Mouse (Mus musculus): ENCODE data around the gene Pdzk1. TPM values are rescaled to one million over a fixed set of nuclear protein-coding genes. Genes with fewer than 3 reads are reported as not detected.

The Pdzk1 gene
- polyA plus RNA-seq, 1 experiment from 2014 or later, result 0.16 TPM

GRCm38 (mm10) chr3:96868566-96868965 lies 39.5 kb downstream of the Pdzk1 start:
- no peaks in the 10 kb centered on the region for H3K4me1 ChIP-seq (ENCODE audit: control insufficient read depth, insufficient read depth, low read length)
- no peak overlapping the region for H3K4me3 ChIP-seq (replicated peaks; ENCODE audit: low read depth, low read length)
- WGBS, result 94% methylated on average over 8 of the region's 8 CpGs
- ATAC-seq (ENCODE audit: low FRiP score, low TSS enrichment) (no peak), DNase-seq (no peak)
- H3K36me3 ChIP-seq (ENCODE audit: control insufficient read depth, insufficient read depth, low read length), result peaks cover 57% of the 10 kb centered on the region
- H3K27ac ChIP-seq (replicated peaks; ENCODE audit: low read depth, low read length), result no peak overlapping the region
- no peaks in the 10 kb centered on the region for H3K27me3 ChIP-seq (ENCODE audit: control insufficient read depth, insufficient read depth, low read length)
- no peak overlapping the region for H3K4me2 ChIP-seq (ENCODE audit: low read length)
- no peak overlapping the region for H3K9ac ChIP-seq (replicated peaks; ENCODE audit: low read length)
- H3K9me3 ChIP-seq (ENCODE audit: control insufficient read depth, low read length), result no peaks in the 10 kb centered on the region

GRCm38 (mm10) chr3:96869091-96869490 lies 40.0 kb downstream of the Pdzk1 start:
- no peak for ATAC-seq (ENCODE audit: low FRiP score, low TSS enrichment)
- no peak for DNase-seq
- H3K4me2 ChIP-seq (ENCODE audit: low read length), result no peak overlapping the region
- no peak overlapping the region for H3K4me3 ChIP-seq (replicated peaks; ENCODE audit: low read depth, low read length)
- H3K9ac ChIP-seq (replicated peaks; ENCODE audit: low read length), result no peak overlapping the region
- H3K9me3 ChIP-seq (ENCODE audit: control insufficient read depth, low read length), result no peaks in the 10 kb centered on the region
- no peaks in the 10 kb centered on the region for H3K4me1 ChIP-seq (ENCODE audit: control insufficient read depth, insufficient read depth, low read length)
- WGBS, result 93% methylated on average over 7 of the region's 7 CpGs
- no peak overlapping the region for H3K27ac ChIP-seq (replicated peaks; ENCODE audit: low read depth, low read length)
- no peaks in the 10 kb centered on the region for H3K27me3 ChIP-seq (ENCODE audit: control insufficient read depth, insufficient read depth, low read length)
- H3K36me3 ChIP-seq (ENCODE audit: control insufficient read depth, insufficient read depth, low read length), result peaks cover 62% of the 10 kb centered on the region

GRCm38 (mm10) chr3:96870270-96870669 lies 41.2 kb downstream of the Pdzk1 start:
- peaks cover 72% of the 10 kb centered on the region for H3K36me3 ChIP-seq (ENCODE audit: control insufficient read depth, insufficient read depth, low read length)
- H3K4me2 ChIP-seq (ENCODE audit: low read length), result no peak overlapping the region
- ATAC-seq (ENCODE audit: low FRiP score, low TSS enrichment), result no peak

GRCm38 (mm10) chr3:96871070-96871469 lies 42.0 kb downstream of the Pdzk1 start:
- Histone ChIP-seq H3K27me3 (ENCODE audit: control insufficient read depth, insufficient read depth, low read length) (no peaks in the 10 kb centered on the region), H3K4me2 (ENCODE audit: low read length) (no peak overlapping the region), H3K4me3 (replicated peaks; ENCODE audit: low read depth, low read length) (no peak overlapping the region), H3K36me3 (ENCODE audit: control insufficient read depth, insufficient read depth, low read length) (peaks cover 77% of the 10 kb centered on the region), H3K9ac (replicated peaks; ENCODE audit: low read length) (no peak overlapping the region), H3K27ac (replicated peaks; ENCODE audit: low read depth, low read length) (no peak overlapping the region), H3K9me3 (ENCODE audit: control insufficient read depth, low read length) (no peaks in the 10 kb centered on the region), H3K4me1 (ENCODE audit: control insufficient read depth, insufficient read depth, low read length) (no peaks in the 10 kb centered on the region)
- no peak for ATAC-seq (ENCODE audit: low FRiP score, low TSS enrichment)
- DNase-seq, result no peak
- WGBS, result 92% methylated on average over 8 of the region's 8 CpGs

More at GRCm38 (mm10) chr3:96870270-96870669, 41.2 kb downstream of the Pdzk1 start:
- 95% methylated on average over 2 of the region's 2 CpGs for WGBS
- no peak for DNase-seq
- H3K9ac ChIP-seq (replicated peaks; ENCODE audit: low read length), result no peak overlapping the region
- no peak overlapping the region for H3K27ac ChIP-seq (replicated peaks; ENCODE audit: low read depth, low read length)
- no peaks in the 10 kb centered on the region for H3K9me3 ChIP-seq (ENCODE audit: control insufficient read depth, low read length)
- H3K4me1 ChIP-seq (ENCODE audit: control insufficient read depth, insufficient read depth, low read length), result no peaks in the 10 kb centered on the region
- H3K4me3 ChIP-seq (replicated peaks; ENCODE audit: low read depth, low read length), result no peak overlapping the region
- H3K27me3 ChIP-seq (ENCODE audit: control insufficient read depth, insufficient read depth, low read length), result no peaks in the 10 kb centered on the region

GRCm38 (mm10) chr3:96872501-96872900 lies 43.4 kb downstream of the Pdzk1 start:
- no peak overlapping the region for H3K9ac ChIP-seq (replicated peaks; ENCODE audit: low read length)
- H3K4me2 ChIP-seq (ENCODE audit: low read length), result no peak overlapping the region
- no peaks in the 10 kb centered on the region for H3K27me3 ChIP-seq (ENCODE audit: control insufficient read depth, insufficient read depth, low read length)
- ATAC-seq (ENCODE audit: low FRiP score, low TSS enrichment), result no peak
- H3K4me3 ChIP-seq (replicated peaks; ENCODE audit: low read depth, low read length), result no peak overlapping the region
- DNase-seq, result no peak
- H3K9me3 ChIP-seq (ENCODE audit: control insufficient read depth, low read length), result no peaks in the 10 kb centered on the region
- no peaks in the 10 kb centered on the region for H3K4me1 ChIP-seq (ENCODE audit: control insufficient read depth, insufficient read depth, low read length)
- H3K36me3 ChIP-seq (ENCODE audit: control insufficient read depth, insufficient read depth, low read length), result peaks cover 85% of the 10 kb centered on the region
- H3K27ac ChIP-seq (replicated peaks; ENCODE audit: low read depth, low read length), result no peak overlapping the region
- 95% methylated on average over 8 of the region's 8 CpGs for WGBS

- no peak overlapping the region for H3K4me3 ChIP-seq (replicated peaks; ENCODE audit: low read depth, low read length)
- H3K27me3 ChIP-seq (ENCODE audit: control insufficient read depth, insufficient read depth, low read length), result no peaks in the 10 kb centered on the region
- 92% methylated on average over 7 of the region's 7 CpGs for WGBS
- DNase-seq (no peak), ATAC-seq (ENCODE audit: low FRiP score, low TSS enrichment) (no peak)
- no peak overlapping the region for H3K27ac ChIP-seq (replicated peaks; ENCODE audit: low read depth, low read length)
- H3K36me3 ChIP-seq (ENCODE audit: control insufficient read depth, insufficient read depth, low read length), result peaks cover 81% of the 10 kb centered on the region
- H3K9me3 ChIP-seq (ENCODE audit: control insufficient read depth, low read length), result no peaks in the 10 kb centered on the region
- H3K4me1 ChIP-seq (ENCODE audit: control insufficient read depth, insufficient read depth, low read length), result no peaks in the 10 kb centered on the region
- H3K9ac ChIP-seq (replicated peaks; ENCODE audit: low read length), result no peak overlapping the region
- H3K4me2 ChIP-seq (ENCODE audit: low read length), result no peak overlapping the region
Measured at GRCm38 (mm10) chr3:96874808-96875571, 45.9 kb downstream of the Pdzk1 start.

- Histone ChIP-seq H3K9ac (replicated peaks; ENCODE audit: low read length) (no peak overlapping the region), H3K4me1 (ENCODE audit: control insufficient read depth, insufficient read depth, low read length) (no peaks in the 10 kb centered on the region), H3K27me3 (ENCODE audit: control insufficient read depth, insufficient read depth, low read length) (no peaks in the 10 kb centered on the region), H3K4me3 (replicated peaks; ENCODE audit: low read depth, low read length) (no peak overlapping the region), H3K9me3 (ENCODE audit: control insufficient read depth, low read length) (no peaks in the 10 kb centered on the region), H3K27ac (replicated peaks; ENCODE audit: low read depth, low read length) (no peak overlapping the region), H3K36me3 (ENCODE audit: control insufficient read depth, insufficient read depth, low read length) (peaks cover 80% of the 10 kb centered on the region), H3K4me2 (ENCODE audit: low read length) (no peak overlapping the region)
- 90% methylated on average over 9 of the region's 9 CpGs for WGBS
- no peak for DNase-seq
- no peak for ATAC-seq (ENCODE audit: low FRiP score, low TSS enrichment)
Measured at GRCm38 (mm10) chr3:96879536-96879935, 50.5 kb downstream of the Pdzk1 start.

GRCm38 (mm10) chr3:96880385-96880784 lies 51.3 kb downstream of the Pdzk1 start:
- no peaks in the 10 kb centered on the region for H3K9me3 ChIP-seq (ENCODE audit: control insufficient read depth, low read length)
- no peak overlapping the region for H3K4me3 ChIP-seq (replicated peaks; ENCODE audit: low read depth, low read length)
- no peaks in the 10 kb centered on the region for H3K27me3 ChIP-seq (ENCODE audit: control insufficient read depth, insufficient read depth, low read length)
- DNase-seq (no peak), ATAC-seq (ENCODE audit: low FRiP score, low TSS enrichment) (no peak)
- no peaks in the 10 kb centered on the region for H3K4me1 ChIP-seq (ENCODE audit: control insufficient read depth, insufficient read depth, low read length)
- H3K36me3 ChIP-seq (ENCODE audit: control insufficient read depth, insufficient read depth, low read length), result peaks cover 75% of the 10 kb centered on the region
- H3K27ac ChIP-seq (replicated peaks; ENCODE audit: low read depth, low read length), result no peak overlapping the region
- H3K9ac ChIP-seq (replicated peaks; ENCODE audit: low read length), result no peak overlapping the region
- H3K4me2 ChIP-seq (ENCODE audit: low read length), result no peak overlapping the region
- WGBS, result 89% methylated on average over 4 of the region's 4 CpGs

- Histone ChIP-seq H3K27ac (replicated peaks; ENCODE audit: low read depth, low read length) (no peak overlapping the region), H3K4me3 (replicated peaks; ENCODE audit: low read depth, low read length) (no peak overlapping the region), H3K4me1 (ENCODE audit: control insufficient read depth, insufficient read depth, low read length) (no peaks in the 10 kb centered on the region), H3K9me3 (ENCODE audit: control insufficient read depth, low read length) (no peaks in the 10 kb centered on the region), H3K36me3 (ENCODE audit: control insufficient read depth, insufficient read depth, low read length) (peaks cover 79% of the 10 kb centered on the region), H3K9ac (replicated peaks; ENCODE audit: low read length) (no peak overlapping the region), H3K4me2 (ENCODE audit: low read length) (no peak overlapping the region), H3K27me3 (ENCODE audit: control insufficient read depth, insufficient read depth, low read length) (no peaks in the 10 kb centered on the region)
- ATAC-seq (ENCODE audit: low FRiP score, low TSS enrichment), result no peak
- 90% methylated on average over 6 of the region's 6 CpGs for WGBS
- DNase-seq, result no peak
Measured at GRCm38 (mm10) chr3:96881557-96881956, 52.5 kb downstream of the Pdzk1 start.

Measured in midbrain, embryonic 14.5 days (tissue).